Mouse (Mus musculus): ENCODE results near the gene Olfr1359.
"Not testable (repeated sequence)": the region's sequence is repeated elsewhere in the genome, so short reads cannot be mapped to it uniquely, and the experiment has no call there.

Olfr1359 gene

GRCm38 (mm10) chr13:21697811-21698210, at the start of gene Olfr1359:
Gene Olfr1359 (plus strand): TSS chr13:21698111.
- no peak for DNase-seq

DNA sequence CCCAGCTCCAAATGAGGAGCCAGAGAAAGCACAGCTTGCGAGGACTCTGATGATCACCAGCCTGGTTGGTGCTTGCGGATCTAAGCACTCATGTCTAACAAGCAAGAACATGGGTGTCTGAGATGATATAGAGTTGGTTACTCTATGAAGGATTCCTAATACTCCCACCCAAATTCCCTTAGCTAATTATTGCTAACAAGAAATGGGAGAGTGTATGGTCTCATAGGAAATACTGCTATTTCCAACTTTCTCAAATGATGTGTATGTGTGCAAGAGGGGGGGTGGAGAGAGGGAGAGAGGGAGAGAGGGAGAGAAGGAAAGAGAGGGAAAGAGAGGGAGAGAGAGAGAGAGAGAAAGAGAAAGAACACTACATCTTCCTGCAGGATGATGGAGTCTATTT, 34.6 kb upstream of the Olfr1359 start, which contains the start of gene Olfr1361:
Gene Olfr1361, minus strand, starts transcription at position 101 of the 400 bp plus-strand sequence.
- DNase-seq: no peak

DNA sequence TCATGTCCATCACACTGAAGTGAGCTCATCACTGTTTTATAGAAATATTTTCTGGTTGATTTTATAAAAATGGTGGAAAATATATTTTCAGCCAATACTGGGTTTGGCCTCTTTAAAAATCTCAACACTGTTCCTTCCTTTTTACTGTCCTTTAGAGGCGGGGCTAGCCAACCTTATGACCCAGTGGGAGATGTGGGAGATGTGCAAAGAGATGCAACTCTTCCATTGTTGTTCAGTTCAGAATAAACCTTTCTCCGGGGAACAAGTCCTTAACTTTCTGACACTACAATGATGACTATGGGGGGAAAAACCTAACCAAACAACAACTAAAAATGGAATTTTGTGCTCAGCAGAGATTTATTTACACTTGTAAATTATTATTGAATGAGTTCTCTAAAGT, 20.6 kb upstream of the Olfr1359 start, which contains the start of gene Olfr1360:
Gene Olfr1360, minus strand, starts transcription at position 101 of the 400 bp plus-strand sequence.
- no peak for DNase-seq

- DNase-seq: no peak
Measured at GRCm38 (mm10) chr13:21706669-21707068, 8.8 kb downstream of the Olfr1359 start.

DNA sequence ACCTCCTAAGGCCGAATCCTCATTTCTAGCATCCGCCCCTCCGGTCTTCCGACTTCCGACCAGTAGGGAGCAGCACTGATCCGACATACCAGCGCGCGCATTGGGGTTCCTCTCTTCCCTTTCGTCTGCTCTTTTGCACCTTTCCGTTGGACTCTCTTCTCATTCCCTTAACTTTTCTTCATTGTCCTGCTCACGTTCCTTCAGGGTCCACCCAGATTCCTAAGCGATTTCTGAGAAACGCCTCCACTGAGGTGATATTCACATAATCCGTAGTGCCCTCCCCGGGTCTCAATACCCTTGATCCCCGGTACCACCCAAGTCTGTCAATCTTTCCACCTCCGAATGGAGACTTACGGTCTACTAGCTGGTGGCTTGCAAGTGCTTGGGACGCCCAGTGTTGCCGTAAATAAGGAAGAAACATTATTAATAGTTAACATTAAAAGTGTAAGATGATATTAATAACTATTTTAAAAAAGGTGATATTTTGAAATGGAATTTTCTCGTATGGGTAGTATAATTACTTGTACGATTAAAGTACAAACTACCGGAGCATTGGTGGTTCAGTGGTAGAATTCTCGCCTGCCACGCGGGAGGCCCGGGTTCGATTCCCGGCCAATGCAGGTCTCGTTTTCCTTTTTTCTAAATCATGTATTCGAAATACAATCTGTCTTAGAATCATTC, 12.3 kb downstream of the Olfr1359 start:
- DNase-seq: peak; percentile 88

DNA sequence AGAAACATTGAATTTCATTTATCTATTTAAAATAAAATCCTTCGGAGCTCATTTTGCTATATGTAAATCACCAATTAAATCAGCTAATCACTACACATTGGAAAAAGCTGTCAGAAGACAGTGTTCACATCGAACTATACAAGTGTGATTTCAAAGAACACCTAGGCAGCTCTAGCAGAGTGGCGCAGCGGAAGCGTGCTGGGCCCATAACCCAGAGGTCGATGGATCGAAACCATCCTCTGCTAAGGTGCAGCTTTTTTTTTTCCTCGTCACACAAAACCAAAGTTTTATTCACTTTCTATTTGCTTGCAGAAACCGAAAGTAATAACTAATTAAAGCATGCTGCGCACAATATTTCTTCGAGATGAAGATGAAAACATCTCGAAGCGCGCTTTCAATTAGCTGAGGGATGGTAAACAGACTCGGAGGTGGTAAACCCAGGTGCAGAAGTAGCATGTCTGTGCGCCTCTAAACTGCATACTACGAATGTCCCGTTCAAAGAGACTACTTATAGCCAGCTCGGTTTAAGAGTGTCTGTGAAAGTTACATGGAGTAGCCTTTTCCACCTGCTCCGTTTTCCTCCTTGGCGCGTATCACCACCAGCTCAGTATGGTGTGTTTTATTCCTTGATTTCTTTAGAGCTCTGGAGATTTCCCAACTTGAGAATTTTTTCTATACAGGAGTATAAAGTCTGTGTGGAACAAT, 13.1 kb downstream of the Olfr1359 start:
- peak; percentile 81 for DNase-seq

DNA sequence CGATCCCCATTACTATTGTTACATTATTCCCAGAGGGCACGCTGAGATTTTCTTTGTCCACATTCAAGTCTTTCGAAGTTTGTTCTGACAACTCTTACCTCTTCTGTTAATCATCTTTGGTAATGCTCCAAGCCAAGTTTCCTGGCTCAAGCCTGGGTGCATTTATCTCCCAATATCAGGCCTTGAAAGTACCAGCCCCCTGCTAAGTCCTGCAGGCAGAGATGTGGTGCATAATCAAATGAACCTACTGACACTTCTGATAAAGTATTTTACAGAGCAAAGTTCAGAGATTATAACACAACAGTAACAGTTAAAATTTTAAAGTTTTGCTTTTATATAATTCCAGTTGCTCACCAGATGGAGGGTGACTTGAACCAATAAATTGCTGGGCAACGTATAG, 13.8 kb downstream of the Olfr1359 start:
- no peak for DNase-seq

DNA sequence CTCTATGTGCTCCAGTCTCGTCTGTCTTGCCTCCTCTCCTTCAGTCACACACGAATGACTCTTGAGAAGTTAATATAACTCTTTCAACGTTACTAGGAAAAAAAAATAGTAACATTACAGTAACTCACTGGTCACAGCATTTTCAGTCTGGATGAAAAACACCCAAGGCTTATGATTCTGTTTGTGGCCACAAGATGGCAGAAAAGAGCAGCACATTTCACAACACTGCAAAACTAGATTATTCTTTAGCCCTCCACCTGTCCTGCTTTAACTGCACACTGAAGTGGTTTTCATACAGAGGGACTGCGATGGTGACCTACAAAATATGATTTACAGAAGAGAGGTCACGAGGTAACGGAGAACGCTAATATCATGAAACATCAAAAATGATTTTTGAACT, 16.8 kb downstream of the Olfr1359 start:
- peak; percentile 73 for DNase-seq

DNA sequence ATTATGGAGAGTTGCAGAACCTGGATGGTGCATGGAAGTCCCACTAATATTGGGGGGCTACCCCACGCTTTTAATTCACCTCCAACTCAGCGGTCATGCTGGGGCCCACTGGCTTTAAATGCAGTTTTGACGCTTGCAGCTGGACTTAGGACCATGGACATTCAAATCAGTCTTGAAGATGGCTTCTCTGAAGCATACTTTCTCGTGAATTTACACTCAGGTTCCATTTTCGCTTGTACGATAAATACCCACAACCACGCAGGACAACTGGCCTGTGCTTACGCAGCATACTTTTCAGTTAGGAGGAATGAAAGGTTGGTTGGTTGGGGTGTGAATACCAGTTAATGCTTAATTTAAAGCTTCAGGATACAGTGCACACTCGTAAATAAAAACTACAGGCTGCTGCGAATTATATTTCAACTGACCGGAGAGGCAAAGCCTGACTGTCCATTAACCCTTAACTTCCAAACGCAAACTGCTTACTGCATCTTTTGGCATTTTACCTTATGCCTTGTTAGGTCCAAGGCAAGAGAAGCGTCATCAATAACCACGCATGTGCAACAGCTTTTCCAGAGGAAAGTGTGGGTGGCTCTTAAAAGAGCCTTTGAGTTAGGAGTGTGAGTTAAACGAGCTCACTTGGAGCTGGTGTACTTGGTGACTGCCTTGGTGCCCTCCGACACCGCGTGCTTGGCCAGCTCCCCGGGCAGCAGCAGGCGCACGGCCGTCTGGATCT, 17.4 kb downstream of the Olfr1359 start:
- DNase-seq: no peak

DNA sequence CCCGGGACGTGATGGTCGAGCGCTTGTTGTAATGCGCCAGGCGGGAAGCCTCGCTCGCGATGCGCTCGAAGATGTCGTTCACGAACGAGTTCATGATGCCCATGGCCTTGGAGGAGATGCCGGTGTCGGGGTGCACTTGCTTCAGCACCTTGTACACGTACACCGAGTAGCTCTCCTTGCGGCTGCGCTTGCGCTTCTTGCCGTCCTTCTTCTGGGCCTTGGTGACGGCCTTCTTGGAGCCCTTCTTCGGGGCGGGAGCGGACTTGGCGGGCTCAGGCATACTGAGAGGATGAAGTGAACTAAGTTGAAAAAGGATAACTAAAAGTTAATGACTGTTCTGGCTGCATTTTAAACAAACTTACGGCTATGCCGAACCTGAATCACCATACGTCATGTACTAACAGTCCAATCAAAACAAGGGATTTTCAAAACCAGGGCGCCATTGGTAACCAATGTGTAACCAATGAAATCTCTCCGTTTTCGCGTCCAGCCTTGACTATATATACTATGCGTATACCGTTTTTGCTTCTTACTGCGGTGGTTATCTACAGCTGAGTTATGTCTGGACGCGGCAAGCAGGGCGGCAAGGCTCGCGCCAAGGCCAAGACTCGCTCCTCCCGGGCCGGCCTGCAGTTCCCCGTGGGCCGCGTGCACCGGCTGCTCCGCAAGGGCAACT, 18.1 kb downstream of the Olfr1359 start, which contains the start of the genes Hist1h2bl and Hist1h2ai:
Gene Hist1h2bl, minus strand, starts transcription at position 280 of the 676 bp plus-strand sequence.
Gene Hist1h2ai, plus strand, starts transcription at position 559 of the 676 bp plus-strand sequence.
- peak; percentile 76 for DNase-seq

DNA sequence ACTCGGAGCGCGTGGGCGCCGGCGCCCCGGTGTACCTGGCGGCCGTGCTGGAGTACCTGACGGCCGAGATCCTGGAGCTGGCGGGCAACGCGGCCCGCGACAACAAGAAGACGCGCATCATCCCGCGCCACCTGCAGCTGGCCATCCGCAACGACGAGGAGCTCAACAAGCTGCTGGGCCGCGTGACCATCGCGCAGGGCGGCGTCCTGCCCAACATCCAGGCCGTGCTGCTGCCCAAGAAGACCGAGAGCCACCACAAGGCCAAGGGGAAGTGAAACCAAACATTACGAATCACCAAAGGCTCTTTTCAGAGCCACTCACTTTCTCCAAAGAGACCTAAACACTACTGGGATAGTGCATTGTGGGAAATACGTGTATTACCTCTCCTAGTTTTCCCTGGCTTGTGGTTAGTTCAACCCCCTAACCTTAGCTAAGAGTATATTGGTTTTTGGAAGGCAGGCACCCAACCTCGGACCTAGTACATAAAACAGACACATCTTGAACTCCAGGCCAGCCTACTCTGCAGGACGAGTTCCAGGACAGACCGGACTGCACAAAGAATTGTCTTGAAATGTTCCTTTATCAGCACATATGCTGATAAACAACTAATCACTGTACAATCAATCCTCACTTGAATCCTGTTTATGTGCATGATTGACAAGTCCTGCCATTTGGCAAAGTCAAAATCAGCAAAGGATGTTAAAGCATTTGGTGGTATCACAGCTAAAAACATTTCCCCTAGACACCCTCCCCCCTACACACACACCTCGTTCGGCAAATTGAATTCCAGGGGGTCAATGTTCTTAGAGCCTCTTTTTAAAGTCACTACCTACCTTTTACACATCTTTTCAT, 18.9 kb downstream of the Olfr1359 start:
- DNase-seq: peak; percentile 31

DNA sequence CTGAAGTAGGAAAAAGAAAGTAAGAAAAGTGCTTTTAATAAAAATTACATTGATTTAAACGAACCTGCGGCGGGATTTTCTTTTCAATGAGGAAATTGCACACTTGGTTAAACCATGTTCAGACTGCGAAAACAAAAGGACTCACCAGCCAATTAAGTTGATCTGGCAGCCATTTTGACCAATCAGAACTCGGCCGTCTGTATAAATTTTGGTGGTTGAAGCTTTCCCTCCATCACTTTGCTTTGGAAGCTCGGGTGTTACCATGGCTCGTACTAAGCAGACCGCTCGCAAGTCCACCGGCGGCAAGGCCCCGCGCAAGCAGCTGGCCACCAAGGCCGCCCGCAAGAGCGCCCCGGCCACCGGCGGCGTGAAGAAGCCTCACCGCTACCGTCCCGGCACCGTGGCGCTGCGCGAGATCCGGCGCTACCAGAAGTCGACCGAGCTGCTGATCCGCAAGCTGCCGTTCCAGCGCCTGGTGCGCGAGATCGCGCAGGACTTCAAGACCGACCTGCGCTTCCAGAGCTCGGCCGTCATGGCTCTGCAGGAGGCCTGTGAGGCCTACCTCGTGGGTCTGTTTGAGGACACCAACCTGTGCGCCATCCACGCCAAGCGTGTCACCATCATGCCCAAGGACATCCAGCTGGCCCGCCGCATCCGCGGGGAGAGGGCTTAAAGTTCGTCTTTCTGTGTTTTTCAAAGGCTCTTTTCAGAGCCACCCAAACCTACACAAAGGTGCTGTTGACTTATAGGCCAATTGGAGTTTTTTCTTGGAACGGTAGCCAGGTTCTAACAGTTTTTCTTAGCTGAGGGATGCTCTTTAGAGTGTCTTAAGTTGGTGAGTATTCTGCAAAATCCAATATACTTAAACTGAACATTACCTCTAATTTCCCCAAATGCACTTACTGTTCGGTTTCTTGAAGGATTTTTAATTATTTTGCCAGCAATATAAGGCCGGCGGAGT, 19.8 kb downstream of the Olfr1359 start, which contains the start of gene Hist1h3h:
Gene Hist1h3h, plus strand, starts transcription at position 263 of the 961 bp plus-strand sequence.
- DNase-seq: peak; percentile 58

GRCm38 (mm10) chr13:21718381-21719080, 20.6 kb downstream of the Olfr1359 start:
- DNase-seq: no peak

- DNase-seq: not testable (repeated sequence)
Measured at GRCm38 (mm10) chr13:21721107-21721756, 23.3 kb downstream of the Olfr1359 start.

DNA sequence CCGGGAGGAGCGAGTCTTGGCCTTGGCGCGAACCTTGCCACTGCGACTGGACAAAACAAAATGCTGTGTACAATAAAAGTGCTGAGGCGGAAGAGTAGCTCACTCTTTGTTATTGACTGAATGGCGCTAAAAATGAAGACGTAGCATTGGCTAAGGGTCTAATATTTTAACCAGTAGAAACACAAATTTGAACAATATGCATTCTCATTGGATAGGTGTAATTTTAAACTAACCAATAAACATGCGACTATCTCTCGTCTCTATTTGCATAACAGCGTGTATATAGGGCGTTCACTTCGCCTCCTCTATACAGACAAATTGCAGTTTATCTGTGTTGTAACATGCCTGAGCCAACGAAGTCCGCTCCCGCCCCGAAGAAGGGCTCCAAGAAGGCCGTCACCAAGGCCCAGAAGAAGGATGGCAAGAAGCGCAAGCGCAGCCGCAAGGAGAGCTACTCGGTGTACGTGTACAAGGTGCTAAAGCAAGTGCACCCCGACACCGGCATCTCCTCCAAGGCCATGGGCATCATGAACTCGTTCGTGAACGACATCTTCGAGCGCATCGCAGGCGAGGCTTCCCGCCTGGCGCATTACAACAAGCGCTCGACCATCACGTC, 24.0 kb downstream of the Olfr1359 start, which contains the start of gene Hist1h2bm:
Gene Hist1h2bm, plus strand, starts transcription at position 288 of the 616 bp plus-strand sequence.
- peak; percentile 64 for DNase-seq

DNA sequence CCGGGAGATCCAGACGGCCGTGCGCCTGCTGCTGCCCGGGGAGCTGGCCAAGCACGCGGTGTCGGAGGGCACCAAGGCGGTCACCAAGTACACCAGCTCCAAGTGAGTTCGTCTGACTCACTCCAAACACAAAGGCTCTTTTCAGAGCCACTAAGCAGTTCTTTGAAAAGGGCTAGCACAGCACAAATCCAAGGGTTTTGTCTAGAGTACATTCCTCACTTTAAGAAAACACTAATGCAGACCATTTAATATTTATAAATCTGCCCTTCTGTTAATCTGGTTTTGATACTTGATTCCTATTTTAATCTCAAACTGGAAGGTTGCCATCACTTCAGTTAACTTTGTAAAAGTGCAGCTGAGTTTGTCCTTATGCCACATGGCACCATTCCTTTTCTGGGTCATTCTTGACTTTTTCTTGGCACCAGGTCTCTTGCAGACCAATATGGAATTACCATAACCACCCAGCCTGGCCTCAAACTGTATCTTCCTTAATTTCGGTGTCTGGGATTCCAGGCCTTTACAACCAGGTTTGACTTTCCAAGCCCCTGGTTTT, 24.5 kb downstream of the Olfr1359 start:
- no peak for DNase-seq

DNA sequence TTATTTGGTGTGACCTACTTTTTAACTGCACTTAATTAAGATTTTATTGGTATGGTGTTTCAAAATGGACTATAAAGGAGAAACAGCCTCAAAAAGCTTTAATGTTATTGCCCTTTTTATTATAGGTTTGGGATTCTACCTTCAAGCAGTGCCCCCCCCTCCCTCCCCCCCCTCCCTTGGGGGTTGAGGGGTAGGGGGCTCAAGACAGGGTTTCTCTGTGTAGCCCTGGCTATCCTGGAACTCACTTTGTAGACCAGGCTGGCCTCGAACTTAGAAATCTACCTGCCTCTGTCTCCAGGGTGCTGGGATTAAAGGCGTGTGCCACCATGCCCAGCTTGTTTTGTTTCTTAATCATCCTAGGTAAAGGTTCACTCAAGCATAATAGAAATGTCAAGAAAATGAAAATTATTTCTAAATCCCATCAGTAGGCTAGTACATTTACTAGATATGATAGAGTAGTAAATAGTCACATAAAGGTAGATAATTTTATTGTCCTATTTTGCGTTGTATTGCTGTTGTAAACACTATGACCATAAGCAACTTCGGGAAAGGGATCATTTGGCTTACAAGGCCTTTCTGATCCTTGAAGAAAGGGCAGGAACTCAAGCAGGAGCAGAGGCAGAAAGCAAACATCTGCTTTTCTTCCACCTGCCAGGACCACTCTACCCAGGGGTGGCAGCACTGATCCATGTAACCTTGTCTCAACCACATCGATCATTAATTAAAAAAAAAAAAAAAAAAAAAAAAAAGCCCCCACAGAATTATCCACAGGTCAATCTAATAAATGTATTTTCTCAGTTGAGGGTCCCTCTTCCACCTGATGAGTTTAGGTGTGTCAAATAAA, 25.3 kb downstream of the Olfr1359 start:
- DNase-seq: no peak
